Mouse (Mus musculus) brain, embryonic 18.5 days (tissue): ENCODE data around the gene Espnl.

Experiments used
- DNase-seq: peaks from one replicate; pipeline ENCODE4 v3.0.0-alpha.2; 2012; ENCODE audit warnings: low read depth, low spot score

The Espnl gene

DNA sequence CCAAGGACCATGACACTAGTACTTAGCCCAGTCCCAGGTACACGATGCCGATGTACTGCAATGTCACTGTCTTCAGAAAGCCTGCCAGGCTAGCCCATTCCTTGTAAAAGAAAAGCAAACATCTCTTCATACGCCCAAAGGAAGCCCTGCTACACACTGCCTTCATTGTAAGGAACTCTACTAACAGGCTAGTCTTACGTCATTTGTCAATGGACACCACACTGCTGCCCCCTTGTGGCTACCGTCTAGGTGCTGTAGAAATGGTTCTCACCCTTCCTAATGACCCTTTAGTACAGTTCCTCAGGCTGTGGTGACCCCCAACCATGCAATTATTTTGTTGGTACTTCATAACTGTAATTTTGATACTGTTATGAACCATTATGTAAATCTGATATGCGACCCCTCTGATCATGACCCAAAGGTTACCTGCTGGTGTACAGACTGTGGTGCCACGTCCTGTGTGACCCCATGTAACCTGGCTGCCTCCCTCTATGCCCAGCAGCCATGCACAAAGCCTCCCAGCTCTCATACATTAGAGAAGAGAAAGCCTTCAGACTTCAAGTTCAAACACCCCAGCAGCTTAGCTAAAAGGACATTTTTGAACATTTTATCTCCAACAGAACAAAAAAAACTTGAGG is 58.7 kb downstream of the Espnl start:
- DNase-seq, result peak; percentile 26

DNA sequence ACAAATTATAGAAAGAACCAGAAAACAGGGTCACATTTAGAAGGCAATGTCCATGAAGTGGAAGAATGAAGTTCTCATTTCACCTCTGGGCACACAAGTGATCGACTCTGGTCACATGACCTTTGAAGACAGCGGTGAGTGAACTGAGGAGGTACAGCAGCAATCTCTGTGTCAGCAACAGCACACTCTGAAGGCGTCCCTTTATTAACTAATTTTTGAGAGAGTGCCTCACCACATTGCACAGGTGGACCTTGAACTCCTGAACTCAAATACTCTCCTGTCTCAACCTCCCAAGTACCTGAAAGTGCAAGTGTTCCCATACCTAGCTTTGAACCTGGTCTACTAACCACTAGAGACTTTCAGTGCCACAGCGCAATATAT is 59.2 kb downstream of the Espnl start:
- DNase-seq, result no peak

DNA sequence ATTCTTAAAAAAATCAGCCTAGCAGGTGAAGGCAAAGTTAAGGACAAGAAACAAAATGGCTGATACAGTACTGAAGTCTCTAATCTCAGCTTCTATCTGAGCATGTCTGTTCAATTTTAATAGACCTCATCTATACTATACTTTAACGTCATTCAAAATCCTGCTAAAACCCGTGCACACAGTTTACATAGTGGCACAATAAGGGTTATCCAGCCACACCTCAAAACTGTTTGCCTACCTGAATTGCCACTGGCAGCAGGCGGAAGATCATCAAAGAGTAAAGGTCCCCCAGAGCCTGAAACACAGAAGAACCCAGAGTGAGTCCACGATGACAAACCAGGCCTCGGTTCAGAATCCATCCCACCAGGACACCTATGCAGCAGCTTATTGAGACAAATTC is 68.5 kb downstream of the Espnl start:
- no peak for DNase-seq

DNA sequence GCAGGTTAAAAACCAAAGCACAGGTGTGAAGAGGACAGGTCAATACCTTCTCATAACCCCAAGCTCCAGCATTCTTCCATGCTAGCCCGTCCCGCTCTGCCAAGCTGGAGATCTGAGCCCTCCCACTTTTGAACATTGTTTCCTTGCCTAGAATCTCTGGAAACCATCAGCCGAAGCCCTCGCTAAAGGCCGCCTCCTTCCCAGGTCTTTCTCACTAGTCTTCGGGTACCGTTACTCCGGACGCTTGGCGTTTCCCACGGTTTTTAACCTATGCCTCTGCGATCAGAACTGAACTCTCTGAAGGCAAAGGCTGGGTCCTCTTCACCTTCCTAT is 76.0 kb downstream of the Espnl start:
- DNase-seq, result no peak
